Mouse (Mus musculus): Measurements from ENCODE around the gene Lrrtm1. TPM values are rescaled to one million over a fixed set of nuclear protein-coding genes. Genes with fewer than 3 reads are reported as not detected.

Gene Lrrtm1
- polyA plus RNA-seq, 1 experiment from 2014 or later = 6.2 TPM

- Histone ChIP-seq H3K4me1 (no peaks in the 10 kb centered on the region), H3K4me3 (no peak overlapping the region)
- 82% methylated on average over 5 of the region's 5 CpGs for WGBS
Measured at GRCm38 (mm10) chr6:77253480-77253879, 11.0 kb downstream of the Lrrtm1 start.

GRCm38 (mm10) chr6:77256348-77256747 is 13.9 kb downstream of the Lrrtm1 start:
- no peak for DNase-seq (ENCODE audit: extremely low spot score, low spot score)
- H3K4me3 ChIP-seq = no peak overlapping the region
- H3K27me3 ChIP-seq (ENCODE audit: poor library complexity, severe bottlenecking) = no peaks in the 10 kb centered on the region
- no peaks in the 10 kb centered on the region for H3K9me3 ChIP-seq
- no peaks in the 10 kb centered on the region for H3K36me3 ChIP-seq (replicated peaks)
- WGBS = 94% methylated on average over 4 of the region's 4 CpGs
- no peak overlapping the region for H3K27ac ChIP-seq
- no peaks in the 10 kb centered on the region for H3K4me1 ChIP-seq

More at GRCm38 (mm10) chr6:77253480-77253879, 11.0 kb downstream of the Lrrtm1 start:
- H3K9me3 ChIP-seq = no peaks in the 10 kb centered on the region
- no peaks in the 10 kb centered on the region for H3K36me3 ChIP-seq (replicated peaks)
- peaks cover 10% of the 10 kb centered on the region; the same call in 1 of the 2 replicates for H3K27me3 ChIP-seq (ENCODE audit: poor library complexity, severe bottlenecking)
- DNase-seq (ENCODE audit: extremely low spot score, low spot score) = no peak
- H3K27ac ChIP-seq = no peak overlapping the region

GRCm38 (mm10) chr6:77257358-77258105 is 15.0 kb downstream of the Lrrtm1 start:
- no peaks in the 10 kb centered on the region for H3K27me3 ChIP-seq (ENCODE audit: poor library complexity, severe bottlenecking)
- H3K9me3 ChIP-seq = no peaks in the 10 kb centered on the region
- no peaks in the 10 kb centered on the region for H3K4me1 ChIP-seq
- H3K36me3 ChIP-seq (replicated peaks) = no peaks in the 10 kb centered on the region
- DNase-seq (ENCODE audit: extremely low spot score, low spot score) = no peak
- no peak overlapping the region for H3K4me3 ChIP-seq
- H3K27ac ChIP-seq = no peak overlapping the region
- WGBS = 58% methylated on average over 7 of the region's 7 CpGs

GRCm38 (mm10) chr6:77265163-77265562 is 22.7 kb downstream of the Lrrtm1 start:
- H3K36me3 ChIP-seq (replicated peaks) = no peaks in the 10 kb centered on the region
- 65% methylated on average over 3 of the region's 3 CpGs for WGBS
- H3K27me3 ChIP-seq (ENCODE audit: poor library complexity, severe bottlenecking) = no peaks in the 10 kb centered on the region
- H3K4me1 ChIP-seq = peaks cover 11% of the 10 kb centered on the region
- H3K9me3 ChIP-seq = no peaks in the 10 kb centered on the region
- no peak overlapping the region for H3K27ac ChIP-seq
- H3K4me3 ChIP-seq = no peak overlapping the region
- DNase-seq (ENCODE audit: extremely low spot score, low spot score) = no peak

GRCm38 (mm10) chr6:77278794-77279193 is 36.3 kb downstream of the Lrrtm1 start:
- no peaks in the 10 kb centered on the region for H3K27me3 ChIP-seq (ENCODE audit: poor library complexity, severe bottlenecking)
- no peak overlapping the region for H3K4me3 ChIP-seq
- no peaks in the 10 kb centered on the region for H3K4me1 ChIP-seq
- H3K36me3 ChIP-seq (replicated peaks) = no peaks in the 10 kb centered on the region
- WGBS = 88% methylated on average over 5 of the region's 5 CpGs
- DNase-seq (ENCODE audit: extremely low spot score, low spot score) = no peak
- H3K9me3 ChIP-seq = no peaks in the 10 kb centered on the region
- H3K27ac ChIP-seq = no peak overlapping the region

- Histone ChIP-seq H3K27ac (no peak overlapping the region), H3K27me3 (ENCODE audit: poor library complexity, severe bottlenecking) (no peaks in the 10 kb centered on the region), H3K4me1 (no peaks in the 10 kb centered on the region; the same call in 1 of the 2 replicates), H3K36me3 (replicated peaks) (no peaks in the 10 kb centered on the region), H3K9me3 (no peaks in the 10 kb centered on the region), H3K4me3 (no peak overlapping the region)
- 92% methylated on average over 5 of the region's 5 CpGs for WGBS
- no peak for DNase-seq (ENCODE audit: extremely low spot score, low spot score)
Measured at GRCm38 (mm10) chr6:77286317-77286716, 43.8 kb downstream of the Lrrtm1 start.

- no peak for DNase-seq (ENCODE audit: extremely low spot score, low spot score)
- Histone ChIP-seq H3K4me3 (no peak overlapping the region), H3K4me1 (no peaks in the 10 kb centered on the region; the same call in 1 of the 2 replicates), H3K27ac (no peak overlapping the region), H3K36me3 (replicated peaks) (no peaks in the 10 kb centered on the region), H3K9me3 (no peaks in the 10 kb centered on the region), H3K27me3 (ENCODE audit: poor library complexity, severe bottlenecking) (no peaks in the 10 kb centered on the region)
Measured at GRCm38 (mm10) chr6:77288402-77288801, 45.9 kb downstream of the Lrrtm1 start.

- DNase-seq (ENCODE audit: extremely low spot score, low spot score) = no peak
- 76% methylated on average over 6 of the region's 6 CpGs for WGBS
- no peak overlapping the region for H3K27ac ChIP-seq
- no peak overlapping the region for H3K4me3 ChIP-seq
- peaks cover 9% of the 10 kb centered on the region; the same call in 1 of the 2 replicates for H3K4me1 ChIP-seq
- no peaks in the 10 kb centered on the region for H3K36me3 ChIP-seq (replicated peaks)
- H3K9me3 ChIP-seq = no peaks in the 10 kb centered on the region
- no peaks in the 10 kb centered on the region for H3K27me3 ChIP-seq (ENCODE audit: poor library complexity, severe bottlenecking)
Measured at GRCm38 (mm10) chr6:77291415-77291814, 48.9 kb downstream of the Lrrtm1 start.

- Histone ChIP-seq H3K4me1 (peaks cover 17% of the 10 kb centered on the region), H3K27me3 (ENCODE audit: poor library complexity, severe bottlenecking) (no peaks in the 10 kb centered on the region), H3K9me3 (no peaks in the 10 kb centered on the region), H3K36me3 (replicated peaks) (no peaks in the 10 kb centered on the region), H3K27ac (no peak overlapping the region), H3K4me3 (no peak overlapping the region)
- WGBS = 93% methylated on average over 1 of the region's 1 CpGs
- DNase-seq (ENCODE audit: extremely low spot score, low spot score) = no peak
Measured at GRCm38 (mm10) chr6:77301305-77301704, 58.8 kb downstream of the Lrrtm1 start.

- Histone ChIP-seq H3K4me1 (peaks cover 16% of the 10 kb centered on the region), H3K27me3 (ENCODE audit: poor library complexity, severe bottlenecking) (no peaks in the 10 kb centered on the region), H3K4me3 (no peak overlapping the region), H3K27ac (no peak overlapping the region), H3K9me3 (no peaks in the 10 kb centered on the region), H3K36me3 (replicated peaks) (no peaks in the 10 kb centered on the region)
- no peak for DNase-seq (ENCODE audit: extremely low spot score, low spot score)
- 96% methylated on average over 3 of the region's 3 CpGs for WGBS
Measured at GRCm38 (mm10) chr6:77306796-77307195, 64.3 kb downstream of the Lrrtm1 start.
